Mouse (Mus musculus) ZHBTc4 (cell line): ENCODE measurements at regions not wholly inside any gene's neighbourhood (a gene's known extent, or its start where the extent isn't known, plus 50 kb on each side); places are given as distances from the start of the nearest gene placed in this dataset.

Source experiments
- DNase-seq: peaks from one replicate; pipeline ENCODE4 v3.0.0-alpha.2; 2011; ENCODE audit warnings: low read depth, low spot score

DNA sequence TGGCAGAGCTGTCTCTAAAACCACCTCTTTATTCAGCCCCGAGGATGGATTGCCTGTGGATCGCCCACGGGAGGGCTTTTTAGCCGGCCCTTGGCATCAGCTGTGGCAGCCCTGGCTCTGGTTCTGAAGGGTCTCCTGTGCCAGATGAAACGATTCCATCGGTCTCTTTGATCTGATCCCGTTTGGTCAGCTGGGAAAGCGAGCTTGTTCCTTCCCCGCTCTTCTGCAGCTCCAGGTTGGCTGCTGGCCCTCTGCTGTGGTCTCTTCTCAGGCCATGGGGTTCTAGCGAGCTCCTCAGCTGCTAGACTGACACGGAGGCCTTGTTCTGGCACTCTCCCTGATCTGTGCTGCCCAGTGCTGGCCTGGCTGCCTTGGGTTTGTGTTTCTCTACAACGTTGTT is 165.6 kb upstream of the Dkk2 start:
- DNase-seq, result no peak

DNA sequence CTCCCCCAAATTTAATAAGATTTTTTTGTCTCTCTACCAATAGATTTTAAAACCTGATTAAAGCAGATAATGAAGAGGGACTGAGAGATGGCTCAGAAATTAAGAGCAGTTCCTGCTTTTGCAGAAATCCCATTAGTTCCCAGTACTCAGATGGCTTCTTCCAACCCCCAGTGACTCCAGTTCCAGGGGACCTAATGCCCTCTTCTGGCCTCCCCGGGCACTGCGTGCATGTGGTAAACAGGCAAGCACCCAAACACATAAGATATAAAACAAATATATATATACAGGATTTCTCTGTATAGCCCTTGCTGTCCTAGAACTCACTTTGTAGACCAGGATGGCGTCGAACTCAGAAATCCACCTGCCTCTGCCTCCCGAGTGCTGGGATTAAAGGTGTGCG is 163.9 kb upstream of the Dkk2 start:
- DNase-seq, result peak; percentile 51

GRCm38 (mm10) chr3:131922733-131923132 is 162.4 kb upstream of the Dkk2 start:
- DNase-seq, result no peak

DNA sequence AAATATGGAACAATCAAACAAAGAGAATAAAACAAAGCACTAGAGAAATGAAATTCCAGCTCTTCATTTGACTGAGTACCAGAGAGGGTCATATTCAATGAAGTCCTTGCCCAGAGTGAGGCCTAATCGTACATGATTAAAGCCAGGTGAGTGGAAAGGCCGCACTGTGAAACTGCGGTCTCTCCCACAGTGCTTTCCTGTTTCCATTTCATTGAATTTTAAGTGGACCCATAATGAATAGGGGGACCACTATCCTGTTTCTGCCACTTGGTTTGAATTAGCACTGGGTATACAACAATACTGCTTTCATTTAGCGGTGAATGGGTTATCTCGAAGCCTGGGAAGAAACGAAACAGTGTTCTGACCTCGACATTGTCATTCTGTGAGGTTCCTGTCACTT is 144.2 kb upstream of the Dkk2 start:
- no peak for DNase-seq

DNA sequence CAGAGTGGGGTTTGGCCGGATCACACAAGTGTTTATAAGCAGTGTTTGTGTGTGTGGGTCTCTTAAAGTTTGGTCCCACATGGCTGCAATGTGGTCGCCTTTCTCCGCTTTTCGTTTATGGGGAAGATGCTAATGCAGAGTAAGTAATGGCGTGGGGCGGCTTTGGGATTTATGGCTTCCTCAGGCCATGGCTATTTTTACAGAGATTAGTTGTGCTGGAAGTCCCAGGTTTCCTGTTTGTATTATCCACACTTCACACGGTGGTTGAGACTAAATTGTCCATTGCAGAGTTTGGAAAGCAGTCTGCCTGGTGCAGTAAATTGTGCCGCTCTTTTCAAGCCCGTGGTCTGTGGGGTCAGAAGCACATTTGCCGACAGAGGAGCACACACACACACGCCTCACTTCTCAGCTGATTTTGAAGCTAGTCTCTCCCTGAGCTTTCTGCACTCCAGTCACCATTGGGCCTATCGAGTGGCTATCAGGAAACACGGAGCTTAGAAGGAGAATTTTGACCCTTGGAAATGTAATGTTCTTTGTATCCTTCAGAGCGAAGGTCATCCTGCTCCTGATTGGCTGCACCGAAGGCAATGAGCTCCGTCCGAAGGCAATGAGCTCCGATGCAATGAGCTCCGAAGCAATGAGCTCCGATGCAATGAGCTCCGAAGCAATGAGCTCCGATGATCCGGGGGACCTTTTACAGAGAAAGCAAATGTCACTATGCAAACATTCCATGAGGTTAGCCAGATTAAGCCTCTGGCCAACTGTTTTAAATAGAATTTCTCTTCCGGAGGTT is 142.9 kb upstream of the Dkk2 start:
- no peak for DNase-seq

DNA sequence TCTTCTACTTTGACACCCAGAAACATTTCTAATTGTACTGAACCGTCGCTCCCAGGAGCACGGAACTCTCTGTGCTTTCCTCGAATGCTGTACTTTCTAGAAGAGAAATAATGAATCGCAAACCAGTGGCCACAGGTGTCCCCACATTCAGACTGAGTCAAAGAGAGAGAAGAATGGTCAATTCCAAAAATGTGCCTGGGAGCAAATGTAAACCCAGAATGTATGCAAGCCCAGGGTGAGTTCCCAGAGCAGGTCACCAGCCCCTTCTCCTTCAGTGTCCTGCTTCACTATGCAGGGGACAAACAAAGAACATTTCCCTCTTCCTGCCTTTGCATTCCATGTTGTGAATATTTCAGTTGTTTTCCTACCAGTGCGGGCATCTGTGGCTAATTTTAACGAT is 141.7 kb upstream of the Dkk2 start:
- no peak for DNase-seq

GRCm38 (mm10) chr3:131955771-131956170 is 129.3 kb upstream of the Dkk2 start:
- no peak for DNase-seq

GRCm38 (mm10) chr3:131960636-131961035 is 124.5 kb upstream of the Dkk2 start:
- peak; percentile 33 for DNase-seq

DNA sequence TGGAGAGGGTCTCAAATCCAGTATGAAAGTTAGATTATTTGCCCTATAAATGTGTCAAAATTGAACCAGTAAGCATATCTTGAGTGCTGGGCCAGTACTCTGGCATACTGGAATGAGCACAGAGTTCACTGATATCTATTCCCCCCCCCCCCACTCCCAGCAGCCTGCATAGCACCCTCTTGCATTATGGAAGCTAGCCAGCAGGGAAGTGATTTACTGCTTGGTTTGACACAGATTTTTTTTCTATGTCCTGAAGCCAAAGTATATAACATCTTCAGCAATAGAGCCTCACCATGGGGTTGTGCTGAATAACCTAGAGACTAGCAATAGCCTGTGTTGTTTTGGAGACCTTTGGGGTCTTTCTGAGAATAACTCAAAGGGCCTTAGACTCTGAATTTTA is 123.5 kb upstream of the Dkk2 start:
- no peak for DNase-seq

GRCm38 (mm10) chr3:131962870-131963269 is 122.2 kb upstream of the Dkk2 start:
- no peak for DNase-seq

- no peak for DNase-seq
These were observed 120.1 kb upstream of the Dkk2 start for GRCm38 (mm10) chr3:131964952-131965351.

- no peak for DNase-seq
These were observed 119.5 kb upstream of the Dkk2 start for GRCm38 (mm10) chr3:131965456-131966160.

DNA sequence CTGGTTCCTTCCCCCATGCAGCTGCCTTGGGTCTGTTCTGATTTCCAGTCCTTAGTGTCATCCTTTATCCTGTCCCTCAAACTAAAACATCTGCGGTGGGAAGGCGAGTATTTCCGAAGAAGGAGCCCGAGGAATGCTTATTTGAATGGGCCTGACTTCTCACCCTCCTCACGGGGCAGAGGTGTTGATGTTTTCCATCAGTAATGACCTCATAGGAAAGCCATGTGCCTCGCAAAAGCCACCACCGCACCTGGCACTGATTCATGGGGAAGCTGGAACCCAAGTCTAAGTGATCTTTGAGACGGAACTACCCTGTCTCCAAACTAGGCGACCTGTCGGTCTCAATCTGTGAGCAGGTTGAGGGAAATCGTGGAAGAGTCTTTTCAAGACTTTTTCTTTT is 117.8 kb upstream of the Dkk2 start:
- DNase-seq, result no peak

DNA sequence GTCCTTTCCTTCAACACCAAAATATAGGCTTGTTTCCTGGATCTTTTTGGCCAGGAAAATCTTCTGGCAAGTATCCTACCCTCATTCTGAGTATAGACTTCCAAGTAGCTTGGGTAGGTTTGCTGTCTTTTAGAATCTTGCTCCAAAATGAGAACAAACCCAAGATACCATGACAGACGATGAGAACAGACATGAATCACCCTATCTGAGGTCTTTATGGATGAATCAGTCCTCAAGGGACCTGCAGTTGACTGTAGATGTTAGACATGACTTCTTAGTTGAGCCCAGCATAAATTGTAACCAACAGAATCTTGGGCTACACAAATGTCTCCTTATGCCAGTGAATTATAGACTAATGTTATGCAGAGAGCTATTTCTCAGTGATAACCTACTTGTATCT is 114.3 kb upstream of the Dkk2 start:
- no peak for DNase-seq

DNA sequence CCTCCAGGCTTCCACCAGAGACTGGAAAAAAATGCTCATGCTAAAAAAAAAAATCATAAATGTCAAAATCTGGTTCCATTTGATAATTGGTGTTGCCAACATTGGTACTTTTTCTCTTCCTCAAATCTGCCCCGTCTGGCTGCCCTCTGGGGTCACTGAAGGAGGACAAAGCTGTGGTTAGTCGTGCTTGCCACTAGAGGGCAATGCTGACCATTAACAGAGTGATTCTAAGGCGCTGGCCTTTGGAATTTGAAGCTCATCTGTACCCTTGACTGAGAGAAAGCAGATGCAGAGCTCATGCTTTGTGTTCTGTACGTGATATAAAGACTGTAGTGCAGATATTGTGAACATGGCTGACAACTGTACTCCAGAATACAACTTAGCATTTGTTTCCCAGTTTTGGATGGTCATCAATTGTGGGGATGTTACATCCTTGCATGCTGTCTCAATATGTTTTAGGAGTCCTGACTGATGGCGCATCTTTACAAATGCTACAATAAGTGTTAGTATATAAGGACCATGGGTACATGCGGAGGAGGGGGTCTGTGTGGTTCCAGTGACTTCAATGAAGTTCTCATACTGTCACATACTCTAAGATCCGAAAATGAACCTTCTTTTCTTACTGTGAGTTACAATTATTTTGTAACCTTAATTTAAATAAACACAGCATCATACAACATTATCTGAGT is 109.0 kb upstream of the Dkk2 start:
- peak; percentile 41 for DNase-seq

- DNase-seq, result no peak
These were observed 101.8 kb upstream of the Dkk2 start for GRCm38 (mm10) chr3:131983292-131983691.

DNA sequence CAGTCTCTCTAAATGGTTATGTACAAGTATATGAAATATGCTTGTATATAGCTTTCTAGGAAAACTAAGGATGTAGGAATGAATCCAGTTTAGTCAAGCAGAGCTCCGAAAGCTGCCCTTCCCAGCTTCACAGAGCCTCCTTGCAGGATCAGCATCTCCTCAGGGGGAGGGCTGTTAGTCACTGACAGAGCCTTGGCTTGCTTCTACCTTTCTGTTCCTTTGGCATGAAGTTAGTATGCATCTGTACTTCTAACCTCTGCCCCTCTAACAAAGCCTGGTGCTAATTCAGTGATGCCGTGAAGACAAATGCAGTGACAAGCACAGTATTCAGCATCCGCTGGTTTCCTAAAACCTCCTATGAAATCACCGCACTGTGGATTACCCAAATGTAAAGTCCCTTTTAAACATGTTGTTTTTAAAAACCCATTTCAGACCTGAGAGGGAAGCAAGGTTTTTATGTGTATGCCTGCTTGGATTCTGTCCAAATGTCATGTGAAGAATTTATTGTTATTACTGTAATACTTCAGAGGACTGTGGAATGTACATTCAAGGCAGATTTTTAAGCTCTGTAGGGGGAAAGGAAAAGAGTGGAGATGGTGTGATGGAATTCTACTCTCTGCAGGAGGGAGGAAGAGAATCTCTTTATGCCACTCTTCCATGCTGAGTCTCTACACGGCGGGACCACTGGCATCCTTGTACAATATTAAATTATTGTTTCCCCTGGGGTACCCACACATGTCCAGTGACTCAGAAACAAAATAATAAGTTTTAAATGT is 86.1 kb upstream of the Dkk2 start:
- DNase-seq, result no peak

DNA sequence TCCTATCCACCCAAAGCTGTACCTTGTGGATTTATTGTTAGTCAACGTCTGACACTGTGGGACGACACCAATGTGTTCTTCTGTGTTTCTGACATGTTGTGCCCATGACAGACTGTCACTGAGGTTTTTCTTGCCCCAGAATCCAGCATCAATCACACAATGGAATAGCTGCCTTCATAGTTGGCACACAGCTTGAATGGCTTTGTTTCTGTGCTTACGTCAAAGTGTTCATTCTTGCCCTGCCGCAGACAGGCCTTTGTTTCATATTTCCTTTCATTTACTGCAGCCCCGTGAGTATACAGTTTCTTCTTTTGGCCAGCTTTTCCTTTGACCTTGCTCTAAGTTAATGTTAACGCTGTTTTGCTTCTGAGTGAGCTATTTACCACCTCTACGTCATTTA is 78.9 kb upstream of the Dkk2 start:
- no peak for DNase-seq

DNA sequence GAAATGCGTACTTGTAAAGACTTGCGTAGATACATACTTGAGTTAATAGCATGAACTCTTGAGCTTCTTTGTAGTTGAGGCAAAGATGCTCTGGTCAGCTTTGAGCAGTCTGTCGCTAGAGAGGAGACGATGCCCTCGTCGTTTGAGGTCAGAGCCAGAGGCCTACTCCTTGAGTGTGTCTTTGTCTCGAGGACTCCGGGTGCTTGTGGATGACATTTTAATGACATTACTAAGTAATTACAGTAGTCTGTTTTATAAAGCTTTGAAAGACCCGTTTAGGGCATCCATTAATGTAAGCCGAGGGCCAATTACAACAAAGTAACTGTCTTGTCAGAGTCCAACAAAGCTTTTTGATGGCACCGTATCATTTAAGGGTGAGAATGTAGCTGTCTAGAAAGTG is 78.2 kb upstream of the Dkk2 start:
- peak; percentile 4 for DNase-seq

DNA sequence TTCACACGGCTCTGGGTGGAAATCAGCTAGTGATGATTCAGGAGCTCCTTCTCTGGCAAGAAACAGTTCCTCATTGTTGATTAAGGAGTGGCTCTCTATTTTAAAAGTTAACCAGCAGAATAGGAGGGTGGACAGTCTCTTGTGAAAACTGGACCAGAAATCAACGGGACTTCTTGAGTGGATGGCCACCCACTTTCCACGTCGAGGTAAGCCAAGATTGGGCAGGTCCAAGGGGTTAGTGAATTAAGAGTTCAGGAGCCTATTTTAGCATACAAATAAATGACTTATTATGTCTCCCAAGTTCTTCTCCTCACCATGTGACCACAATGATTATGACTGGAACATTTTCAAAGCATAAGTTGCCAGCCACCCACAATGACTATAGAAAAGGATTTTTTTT is 77.7 kb upstream of the Dkk2 start:
- DNase-seq, result no peak

GRCm38 (mm10) chr3:132015205-132015604 is 69.9 kb upstream of the Dkk2 start:
- DNase-seq, result no peak
